Mouse (Mus musculus) yolk sac, embryonic 10.5 days (tissue): Measurements from ENCODE around the gene Mvb12a.

Source experiments
- DNase-seq: peaks from one replicate; pipeline ENCODE4 v3.0.0-alpha.2; 2017; ENCODE audit warnings: low spot score

Mvb12a gene

GRCm38 (mm10) chr8:71566501-71566900 lies 23.8 kb downstream of the Mvb12a start, which contains the start of gene Nxnl1:
Nxnl1 (minus strand) TSS chr8:71566601.
- no peak for DNase-seq

- no peak for DNase-seq
Observed at GRCm38 (mm10) chr8:71567587-71567986, 24.9 kb downstream of the Mvb12a start.

DNA sequence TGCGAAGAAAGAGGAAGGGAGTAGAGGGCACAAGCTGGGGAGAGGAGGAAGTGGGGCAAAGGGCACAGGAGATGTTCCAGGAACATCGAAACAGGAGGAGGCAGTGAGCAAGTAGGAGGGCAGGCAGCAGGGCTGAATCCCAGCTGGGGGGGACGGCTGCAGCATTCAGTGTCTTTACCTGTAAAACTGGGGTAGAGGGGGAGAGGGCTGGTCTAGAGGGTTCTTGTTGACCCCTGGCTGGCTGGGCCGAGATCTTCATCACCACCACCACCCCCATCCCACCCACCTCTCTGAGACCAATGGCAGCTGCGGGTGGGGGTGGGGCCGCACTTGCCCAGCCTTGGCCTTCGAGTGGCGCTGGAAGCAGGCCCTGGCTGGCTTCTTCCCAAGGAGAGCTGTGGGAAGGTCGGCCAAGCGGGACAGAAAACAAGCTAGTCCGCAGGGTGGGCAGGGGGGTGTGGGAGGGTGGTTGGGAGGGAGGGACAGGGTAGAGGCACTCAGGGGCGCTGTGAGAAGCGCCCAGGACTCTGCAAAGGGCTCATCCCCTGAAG lies 25.7 kb downstream of the Mvb12a start, which contains the start of gene Slc27a1:
TSS of gene Slc27a1 (plus strand) at position 496 of the 551 bp plus-strand sequence.
- peak; percentile 27 for DNase-seq

DNA sequence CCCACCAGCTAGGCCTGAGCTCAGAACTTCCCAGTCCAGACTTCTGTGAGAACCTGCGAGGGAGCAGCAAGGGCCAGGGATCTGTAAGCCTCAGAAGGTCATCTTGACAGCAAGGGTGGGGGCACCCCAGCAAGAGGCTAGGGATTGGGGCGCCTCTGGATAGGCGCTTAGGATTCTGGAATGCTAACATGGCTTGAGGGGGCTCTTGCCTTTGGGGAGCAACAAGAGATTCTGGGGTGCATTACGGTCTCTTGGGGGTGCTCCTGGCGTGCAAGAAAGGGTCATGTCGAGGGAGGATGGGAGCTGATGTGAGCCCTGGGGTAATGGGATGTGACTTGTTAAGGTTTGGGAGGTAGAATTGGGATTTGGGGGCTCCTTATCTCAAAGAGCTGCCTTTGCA lies 26.2 kb downstream of the Mvb12a start:
- no peak for DNase-seq

GRCm38 (mm10) chr8:71569366-71570290 lies 26.9 kb downstream of the Mvb12a start:
- DNase-seq, result peak; percentile 97

DNA sequence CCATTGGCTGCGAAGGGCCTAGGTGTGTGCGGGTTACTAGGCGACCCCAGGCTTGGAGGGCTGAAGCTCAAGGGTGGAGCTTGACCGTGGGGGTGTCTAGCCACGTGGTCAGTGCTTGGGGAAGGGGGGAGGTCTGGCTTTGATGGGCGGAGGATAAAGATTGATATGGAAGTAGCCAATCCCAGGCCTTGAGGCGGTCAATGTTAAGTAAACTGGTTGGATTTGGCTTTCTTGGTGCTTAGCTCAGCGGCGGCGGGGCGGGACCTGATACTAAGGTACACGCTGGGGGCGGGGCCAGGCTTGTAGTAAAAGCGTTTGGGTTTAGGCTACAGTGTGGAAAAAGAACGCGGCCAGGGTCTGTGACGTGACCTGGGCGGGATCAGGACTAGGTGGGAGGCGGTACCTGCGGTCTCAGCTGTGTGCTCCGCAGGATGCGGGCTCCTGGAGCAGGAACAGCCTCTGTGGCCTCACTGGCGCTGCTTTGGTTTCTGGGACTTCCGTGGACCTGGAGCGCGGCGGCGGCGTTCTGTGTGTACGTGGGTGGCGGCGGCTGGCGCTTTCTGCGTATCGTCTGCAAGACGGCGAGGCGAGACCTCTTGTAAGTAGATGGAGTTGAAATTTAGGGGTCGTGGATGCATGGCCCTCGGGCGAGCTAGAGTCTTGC lies 27.7 kb downstream of the Mvb12a start:
- DNase-seq, result peak; percentile 96

DNA sequence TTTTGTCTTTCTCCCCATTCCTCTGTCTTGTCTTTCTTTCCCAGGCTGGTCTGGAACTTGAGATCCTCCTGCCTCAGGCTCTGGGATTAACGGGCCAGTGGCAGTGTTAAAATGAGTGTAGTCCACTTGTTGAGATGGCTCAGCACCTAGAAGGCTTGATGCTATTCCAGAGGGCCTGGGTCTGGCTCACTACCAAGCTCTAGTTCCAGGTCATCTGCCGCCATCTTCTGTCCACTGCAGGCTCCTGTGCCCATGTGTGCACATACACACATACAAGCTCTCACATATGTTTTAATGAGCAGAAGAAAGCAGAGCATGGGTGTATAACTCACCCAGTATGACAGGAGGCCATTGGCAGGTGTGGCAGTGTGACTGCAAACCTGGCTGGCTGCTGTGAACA lies 29.4 kb downstream of the Mvb12a start:
- DNase-seq, result no peak

DNA sequence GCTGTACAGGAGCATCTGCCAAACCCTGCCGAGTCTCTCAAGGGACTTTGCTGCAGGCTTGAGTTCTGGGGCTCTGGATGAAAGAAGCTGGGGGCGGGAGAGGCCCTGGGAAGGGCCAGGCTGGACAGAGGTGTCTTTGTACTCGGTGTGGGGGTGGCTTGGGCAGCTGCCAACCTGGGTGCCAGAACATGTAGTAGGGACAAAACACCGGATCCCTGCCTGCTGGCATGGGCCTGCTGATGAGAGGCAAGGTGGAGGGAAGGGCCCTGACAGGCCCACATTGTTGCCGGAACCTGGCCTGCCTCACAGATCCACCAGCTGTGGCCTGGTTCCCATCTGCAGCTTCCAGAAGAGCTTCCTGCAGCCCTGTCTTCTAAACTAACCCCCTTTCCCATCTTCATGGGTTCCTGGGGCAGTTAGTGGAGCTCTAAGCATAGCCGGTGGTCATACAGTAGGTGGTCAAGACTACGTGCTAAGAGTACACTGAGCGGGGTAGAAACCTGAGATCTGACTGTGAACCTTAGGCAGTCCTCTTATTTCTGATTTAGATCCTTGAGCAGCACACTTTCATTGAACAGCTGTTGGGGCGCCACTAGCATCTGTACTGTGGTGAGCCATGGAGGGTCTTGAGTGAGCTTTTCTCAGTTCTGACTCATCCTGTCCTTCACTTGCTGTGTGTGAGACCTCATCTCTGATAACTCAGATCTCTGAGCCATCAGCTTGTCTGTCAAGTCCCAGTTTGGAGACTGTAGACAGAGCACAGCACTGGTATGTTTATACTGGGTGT lies 30.3 kb downstream of the Mvb12a start:
- DNase-seq, result no peak

DNA sequence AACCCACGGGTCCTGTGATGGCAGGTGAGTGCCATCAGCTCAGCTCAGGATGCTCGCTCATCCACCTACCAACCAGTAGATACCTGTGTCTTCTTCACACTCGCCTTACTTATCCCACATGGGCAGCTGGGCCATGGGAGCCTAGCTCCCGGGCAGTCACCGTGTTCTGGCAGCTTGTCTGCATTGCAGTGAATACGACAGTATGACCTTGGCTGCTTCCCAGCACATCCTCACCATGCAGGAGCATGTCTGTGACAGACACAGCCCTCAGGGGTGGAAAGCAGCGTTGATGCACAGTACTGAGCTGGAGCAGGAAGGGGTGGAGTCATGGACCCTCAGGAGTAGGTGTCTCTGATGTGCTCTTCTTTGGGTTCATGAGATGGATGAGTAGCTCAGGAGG lies 31.7 kb downstream of the Mvb12a start:
- DNase-seq, result no peak

- no peak for DNase-seq
Observed at GRCm38 (mm10) chr8:71575020-71575419, 32.3 kb downstream of the Mvb12a start.

DNA sequence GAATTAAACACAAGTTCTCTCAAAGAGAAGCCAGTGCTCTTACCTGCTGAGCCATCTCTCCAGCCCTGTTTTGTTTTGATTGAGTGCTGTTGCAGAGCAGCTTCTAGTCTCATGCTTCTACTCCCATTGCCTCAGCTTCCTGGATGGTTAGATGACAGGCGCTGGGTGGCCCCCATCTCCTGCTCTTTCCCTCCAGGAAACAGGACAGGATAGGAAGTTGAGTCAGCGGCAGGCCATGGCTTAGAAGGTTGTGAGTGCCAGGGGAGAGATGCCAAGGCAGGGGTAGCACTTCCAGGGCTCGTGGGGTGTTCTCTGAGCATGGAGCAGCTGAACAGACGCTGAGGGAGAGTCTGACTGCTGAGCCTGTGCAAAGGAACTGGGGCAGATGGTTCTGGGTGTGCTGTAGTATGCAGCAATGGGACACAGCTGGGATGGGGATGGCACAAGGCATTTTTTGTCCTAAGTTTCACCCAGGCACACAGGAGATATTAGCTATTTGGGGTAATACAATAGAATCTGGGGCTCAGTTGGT lies 35.2 kb downstream of the Mvb12a start:
- DNase-seq, result no peak

DNA sequence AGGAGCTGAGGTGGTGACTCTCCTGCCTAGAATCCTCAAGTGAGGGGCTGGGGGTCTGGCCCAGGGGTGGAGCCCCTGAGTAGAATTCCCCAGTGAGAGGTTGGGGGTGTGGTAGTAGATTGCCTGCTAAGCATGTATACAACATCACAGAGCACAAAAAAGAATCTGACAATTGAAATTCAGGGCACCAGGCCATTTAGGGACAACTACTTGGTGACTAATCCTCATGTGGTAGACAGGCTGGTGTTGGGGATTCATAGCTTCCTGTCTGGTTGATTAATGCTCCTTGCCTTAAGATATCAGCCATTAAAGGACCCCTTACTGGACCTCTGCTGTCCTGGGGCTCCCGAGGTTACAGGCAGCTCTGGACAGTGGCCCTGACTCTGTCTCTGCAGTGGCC lies 36.3 kb downstream of the Mvb12a start:
- no peak for DNase-seq

DNA sequence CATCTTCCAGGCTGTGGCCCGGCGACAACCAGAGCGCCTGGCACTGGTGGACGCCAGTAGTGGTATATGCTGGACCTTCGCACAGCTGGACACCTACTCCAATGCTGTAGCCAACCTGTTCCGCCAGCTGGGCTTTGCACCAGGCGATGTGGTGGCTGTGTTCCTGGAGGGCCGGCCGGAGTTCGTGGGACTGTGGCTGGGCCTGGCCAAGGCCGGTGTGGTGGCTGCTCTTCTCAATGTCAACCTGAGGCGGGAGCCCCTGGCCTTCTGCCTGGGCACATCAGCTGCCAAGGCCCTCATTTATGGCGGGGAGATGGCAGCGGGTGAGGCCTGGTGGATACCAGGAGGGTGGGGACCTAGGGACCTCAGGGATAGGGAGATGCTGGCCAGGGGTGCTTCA lies 36.8 kb downstream of the Mvb12a start:
- no peak for DNase-seq

GRCm38 (mm10) chr8:71580201-71580600 lies 37.5 kb downstream of the Mvb12a start:
- DNase-seq, result no peak

DNA sequence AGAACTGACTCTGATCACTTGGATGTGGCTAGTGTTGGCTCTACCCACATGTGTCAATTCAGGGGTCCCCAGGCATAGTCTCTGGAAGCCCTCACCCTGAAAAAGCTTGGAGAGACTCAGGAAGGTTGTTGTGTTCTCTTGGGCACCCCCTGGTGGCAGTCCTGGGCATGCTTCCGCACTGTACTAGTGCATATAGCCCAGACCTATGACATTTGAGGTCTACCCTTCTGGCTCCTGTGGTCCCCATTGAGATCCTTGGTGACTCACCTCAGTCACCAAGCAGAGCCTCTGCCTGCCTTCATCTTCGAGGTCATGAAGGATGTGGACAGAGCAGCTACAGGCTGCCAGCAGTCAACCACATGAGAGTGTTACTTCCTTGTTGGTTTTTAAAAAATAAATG lies 44.2 kb downstream of the Mvb12a start:
- no peak for DNase-seq

DNA sequence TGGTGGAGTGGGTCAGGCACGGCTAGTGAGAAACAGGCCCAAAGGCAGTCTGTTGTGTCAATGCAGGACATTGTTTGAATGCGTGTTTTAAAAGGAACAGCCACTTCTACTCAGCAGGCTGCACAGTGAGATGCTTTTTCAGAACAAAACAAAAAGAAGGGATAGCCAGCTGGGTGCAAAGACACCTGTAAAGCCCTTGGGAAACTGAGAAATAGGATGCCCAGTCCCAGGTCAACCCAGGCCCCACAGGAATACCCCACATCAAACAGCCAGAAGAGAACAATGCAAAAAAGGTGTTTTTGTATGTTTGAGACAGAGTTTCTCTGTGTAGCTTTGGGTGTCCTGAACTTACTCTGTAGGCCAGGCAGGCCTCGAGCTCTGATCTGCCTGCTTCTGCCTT lies 46.0 kb downstream of the Mvb12a start:
- DNase-seq, result no peak

GRCm38 (mm10) chr8:71591017-71591416 lies 48.3 kb downstream of the Mvb12a start:
- no peak for DNase-seq

GRCm38 (mm10) chr8:71591471-71592373 lies 49.0 kb downstream of the Mvb12a start, which contains the start of gene Pgls:
Pgls (plus strand) TSS chr8:71592176.
- DNase-seq, result peak; percentile 95

- no peak for DNase-seq
Observed at GRCm38 (mm10) chr8:71592374-71593170, 49.9 kb downstream of the Mvb12a start.
